Mouse (Mus musculus) kidney, adult 2 months (tissue): ENCODE results near the gene Prkag2.

Experiments
- CTCF ChIP-seq: fragments of 200-500 bp; conservative IDR thresholded peaks from 2 replicates; pipeline ENCODE4 v1.5.1; 2011; ENCODE audit warnings: low read depth, mild to moderate bottlenecking, control low read depth, low read length, moderate library complexity, mixed read lengths; ENCODE audit not compliant: insufficient read depth, insufficient read length
- POLR2A ChIP-seq: fragments of 200-500 bp; IDR thresholded peaks from one replicate; pipeline ENCODE4 v1.6.1; 2011; ENCODE audit warnings: low read depth, low read length, control low read depth

GRCm38 (mm10) chr5:24995576-24996100 lies 104.8 kb downstream of the Prkag2 start:
- TF ChIP-seq CTCF (no peak), POLR2A (no peak)
